Mouse (Mus musculus) myocyte (in vitro differentiated cells): ENCODE measurements around the gene Slc25a4.
A peak's percentile ranks its signal among the peaks of the same experiment; 100 is the strongest.

Experiments used
- CEBPB ChIP-seq: IDR thresholded peaks from 2 replicates; pipeline ENCODE4 v1.6.1; 2011; ENCODE audit warnings: mild to moderate bottlenecking, moderate library complexity; ENCODE audit not compliant: poor library complexity, insufficient read depth, severe bottlenecking
- E2F4 ChIP-seq: IDR thresholded peaks from one replicate; pipeline ENCODE4 v1.6.1; 2011; ENCODE audit warnings: mild to moderate bottlenecking, control low read depth, moderate library complexity; ENCODE audit not compliant: insufficient read depth
- MAX ChIP-seq: IDR thresholded peaks from one replicate; pipeline ENCODE4 v1.6.1; 2011; ENCODE audit warnings: low read depth, mild to moderate bottlenecking, control low read depth
- MYOD1 ChIP-seq, 3 experiments: IDR thresholded peaks; one replicate each; pipeline ENCODE4 v1.6.1; 2011; ENCODE audit warnings: control low read depth in 2 of 3, low read depth in 2 of 3, mild to moderate bottlenecking in 2 of 3, moderate library complexity in 1 of 3; ENCODE audit not compliant: insufficient read length in 2 of 3, control insufficient read depth in 1 of 3
- MYOG ChIP-seq, 3 experiments: IDR thresholded peaks; one replicate each; pipeline ENCODE4 v1.6.1; 2011; ENCODE audit warnings: control low read depth in 2 of 3, low read depth in 2 of 3, mild to moderate bottlenecking in 2 of 3; ENCODE audit not compliant: insufficient read length in 2 of 3, control insufficient read depth in 1 of 3, insufficient read depth in 1 of 3
- POLR2A ChIP-seq: IDR thresholded peaks from one replicate; pipeline ENCODE4 v1.6.1; 2011; ENCODE audit warnings: low read depth, mild to moderate bottlenecking, control low read depth, moderate library complexity; ENCODE audit not compliant: insufficient read length
- POLR2AphosphoS2 ChIP-seq: IDR thresholded peaks from one replicate; pipeline ENCODE4 v1.6.1; 2011; ENCODE audit warnings: low read depth, control low read depth; ENCODE audit not compliant: insufficient read length
- REST ChIP-seq: IDR thresholded peaks from one replicate; pipeline ENCODE4 v1.6.1; 2011; ENCODE audit warnings: mild to moderate bottlenecking, control low read depth, moderate library complexity; ENCODE audit not compliant: insufficient read depth, insufficient read length
- SRF ChIP-seq: IDR thresholded peaks from one replicate; pipeline ENCODE4 v1.6.1; 2011; ENCODE audit warnings: low read depth; ENCODE audit not compliant: control insufficient read depth, insufficient read length
- TCF12 ChIP-seq: IDR thresholded peaks from one replicate; pipeline ENCODE4 v1.6.1; 2011; ENCODE audit warnings: mild to moderate bottlenecking, control low read depth; ENCODE audit not compliant: poor library complexity, insufficient read depth, severe bottlenecking
- TCF3 ChIP-seq: IDR thresholded peaks from one replicate; pipeline ENCODE4 v1.6.1; 2011; ENCODE audit warnings: low read depth, control low read depth; ENCODE audit not compliant: insufficient read length
- USF1 ChIP-seq: IDR thresholded peaks from one replicate; pipeline ENCODE4 v1.6.1; 2011; ENCODE audit warnings: low read depth, mild to moderate bottlenecking, control low read depth, moderate library complexity

DNA sequence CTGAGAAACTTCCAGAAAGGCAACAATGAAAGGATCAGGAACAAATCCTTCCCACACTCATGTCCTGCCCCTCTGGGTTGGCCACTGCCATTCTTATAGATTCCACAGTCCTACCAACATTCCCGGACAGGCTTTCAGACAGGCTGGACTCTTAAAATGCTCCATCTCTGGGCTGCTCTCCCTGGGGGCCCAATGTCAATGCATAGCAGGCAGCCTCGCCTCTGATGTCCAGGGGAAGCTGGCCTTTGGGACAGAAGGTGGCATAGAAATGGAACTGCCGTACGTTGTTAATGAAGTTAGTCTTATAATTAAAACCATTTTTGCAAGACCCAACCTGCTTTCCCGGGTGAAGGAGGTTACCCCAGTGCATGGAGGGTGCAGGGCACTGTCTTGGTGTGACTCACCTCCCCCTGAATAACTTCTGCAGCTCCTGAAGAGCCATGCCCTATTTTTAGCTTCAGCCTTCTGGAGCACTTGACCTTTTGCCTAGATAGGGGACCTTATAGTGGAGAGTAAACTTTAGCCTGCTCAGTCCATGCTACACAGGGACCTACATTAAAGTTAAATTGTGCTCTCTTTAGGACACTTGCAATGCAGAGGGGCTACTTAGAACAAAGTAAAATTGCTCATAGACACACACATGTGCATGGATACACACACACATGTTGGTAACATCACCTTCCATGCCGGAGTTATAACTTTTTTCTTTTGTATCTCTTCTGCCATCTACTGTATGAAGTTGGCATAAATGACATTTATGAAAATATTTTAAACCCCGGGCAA is 25.5 kb upstream of the Slc25a4 start:
- TF ChIP-seq POLR2A (no peak), POLR2AphosphoS2 (no peak), TCF12 (no peak), SRF (no peak), MAX (no peak), MYOG (IDR thresholded peaks at IDR 0.05; ENCODE audit: control insufficient read depth in 1 of 3, insufficient read depth in 1 of 3, insufficient read length in 2 of 3, low read depth in 2 of 3) (no peak), REST (no peak), E2F4 (no peak), USF1 (no peak), CEBPB (no peak), TCF3 (no peak), MYOD1 (IDR thresholded peaks at IDR 0.05; ENCODE audit: control insufficient read depth in 1 of 3, insufficient read length in 2 of 3, low read depth in 2 of 3) (peak in 1 of 3 experiments; percentile 18)
